10 mouse cellular contexts compared by ENCODE assay signal in the genomic region with DNA sequence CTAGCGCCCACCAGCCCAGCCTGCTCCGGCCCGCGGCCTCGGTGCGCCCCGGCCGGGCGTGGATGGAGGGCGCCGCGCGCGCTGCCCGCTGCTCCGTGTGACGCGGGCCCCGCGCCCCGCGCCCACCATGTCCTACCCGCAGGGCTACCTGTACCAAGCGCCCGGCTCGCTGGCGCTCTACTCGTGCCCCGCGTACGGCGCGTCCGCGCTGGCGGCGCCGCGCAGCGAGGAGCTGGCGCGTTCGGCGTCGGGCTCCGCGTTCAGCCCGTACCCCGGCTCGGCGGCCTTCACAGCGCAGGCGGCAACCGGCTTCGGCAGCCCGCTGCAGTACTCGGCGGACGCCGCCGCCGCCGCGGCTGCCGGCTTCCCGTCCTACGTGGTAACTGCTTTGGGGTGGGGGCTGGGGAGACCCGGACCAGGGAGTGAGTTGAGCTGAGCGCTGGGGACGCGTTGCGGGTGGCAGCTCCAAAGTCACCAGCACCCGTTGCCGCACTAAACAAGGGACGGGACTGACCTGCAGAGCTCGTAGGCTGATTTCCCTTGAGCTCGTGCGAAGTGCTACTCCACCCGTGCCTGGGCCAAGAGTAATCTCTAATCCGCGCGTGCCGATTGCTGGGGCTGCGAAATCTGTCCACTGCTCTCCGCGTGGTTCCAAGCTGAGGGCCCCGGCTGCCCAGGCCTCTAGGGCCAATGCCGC. TPM values are rescaled to one million over a fixed set of nuclear protein-coding genes. Genes with fewer than 3 reads are reported as not detected.
DNase-seq lines count a peak whose midpoint lies in the region; ATAC-seq and TF ChIP-seq lines count a peak whose summit lies in the region.
"Had no signal": no experiment of that assay in that cellular context is flagged by ENCODE, and none has a peak within 500 bp of the region (broad histone marks: within the 10 kb centered on the region; RNA-seq: fewer than 3 reads in every experiment).

No protein-coding gene starts in this region.

- no peak overlapping the region for H3K27ac ChIP-seq in bone marrow macrophage, adult 2 months (ENCODE audit: insufficient read depth, low read depth, low read length)
- H3K27ac ChIP-seq in heart, postnatal 0 days (ENCODE audit: low read depth): peak overlapping the region; percentile 71
- no peak overlapping the region for H3K27ac ChIP-seq in liver, embryonic 14.5 days

- peak; percentile 25 for ATAC-seq in heart, postnatal 0 days (ENCODE audit: insufficient read depth, low read depth)
- ATAC-seq in liver, embryonic 14.5 days (ENCODE audit: insufficient read depth): peak; percentile 35; the same call in 1 of the 2 replicates

- peak overlapping the region; percentile 69 for H3K4me2 ChIP-seq in heart, postnatal 0 days (ENCODE audit: low read depth, low read length)
- peak overlapping the region; percentile 54 for H3K4me2 ChIP-seq in liver, embryonic 14.5 days (ENCODE audit: low read depth)

- peak overlapping the region; percentile 48 for H3K4me3 ChIP-seq in bone marrow macrophage, adult 2 months (ENCODE audit: insufficient read depth, low read length)
- peak overlapping the region; percentile 51 for H3K4me3 ChIP-seq in heart, postnatal 0 days (ENCODE audit: low read depth, low read length)
- peak overlapping the region; percentile 2 to 42; a peak in 2 of 4 replicates for H3K4me3 ChIP-seq in liver, embryonic 14.5 days (ENCODE audit: insufficient read depth in 1 of 2, low read depth in 2 of 2, low read length in 2 of 2)

- WGBS in heart, postnatal 0 days: 2% methylated on average over 80 of the region's 88 CpGs
- under 1% methylated on average over 81 of the region's 88 CpGs for WGBS in liver, embryonic 14.5 days (ENCODE audit: insufficient replicate concordance)

- no peaks in the 10 kb centered on the region for H3K36me3 ChIP-seq in heart, postnatal 0 days (replicated peaks; ENCODE audit: control insufficient read depth, insufficient read depth, low read length)
- H3K36me3 ChIP-seq in liver, embryonic 14.5 days (replicated peaks; ENCODE audit: control insufficient read depth, insufficient read depth, low read depth): no peaks in the 10 kb centered on the region

- peak overlapping the region; percentile 54 for H3K9ac ChIP-seq in heart, postnatal 0 days (replicated peaks; ENCODE audit: low read depth, low read length)
- no peak overlapping the region for H3K9ac ChIP-seq in liver, embryonic 14.5 days (replicated peaks)

- peaks cover 98% of the 10 kb centered on the region for H3K27me3 ChIP-seq in heart, postnatal 0 days (ENCODE audit: control insufficient read depth, insufficient read depth, low read length)
- H3K27me3 ChIP-seq in liver, embryonic 14.5 days (ENCODE audit: control insufficient read depth, insufficient read depth, low read length): peaks cover 95% of the 10 kb centered on the region
- H3K27me3 ChIP-seq: CH12.LX had no signal

- no peaks in the 10 kb centered on the region for H3K4me1 ChIP-seq in bone marrow macrophage, adult 2 months (ENCODE audit: control insufficient read depth, insufficient read depth, low read length)
- peaks cover 7% of the 10 kb centered on the region for H3K4me1 ChIP-seq in heart, postnatal 0 days (ENCODE audit: control insufficient read depth, insufficient read depth)
- no peaks in the 10 kb centered on the region for H3K4me1 ChIP-seq in liver, embryonic 14.5 days (replicated peaks; ENCODE audit: control insufficient read depth in 2 of 2, insufficient read depth in 2 of 2, low read length in 1 of 2)

- no peaks in the 10 kb centered on the region for H3K9me3 ChIP-seq in heart, postnatal 0 days (replicated peaks; ENCODE audit: control insufficient read depth, low read length)
- no peaks in the 10 kb centered on the region for H3K9me3 ChIP-seq in liver, embryonic 14.5 days (ENCODE audit: control insufficient read depth, low read length)

- TF ChIP-seq CTCF in bone marrow macrophage, adult 2 months (IDR thresholded peaks at IDR 0.05; ENCODE audit: low read depth, low read length): no peak
- TF ChIP-seq CTCF in heart, postnatal 0 days (IDR thresholded peaks at IDR 0.05; ENCODE audit: low read depth): no peak
- no peak for TF ChIP-seq CTCF in liver, embryonic 14.5 days (IDR thresholded peaks at IDR 0.05; ENCODE audit: low read depth)

- TF ChIP-seq POLR2A in bone marrow macrophage, adult 2 months (IDR thresholded peaks at IDR 0.05; ENCODE audit: borderline replicate concordance, low read depth, low read length): no peak

- TF ChIP-seq EP300 in heart, postnatal 0 days (IDR thresholded peaks at IDR 0.05; ENCODE audit: low read depth): no peak
- no peak for TF ChIP-seq EP300 in liver, embryonic 14.5 days (IDR thresholded peaks at IDR 0.05; ENCODE audit: low read depth)

- DNase-seq in cerebellum, postnatal 4 days (ENCODE audit: low spot score in 2 of 2): peak; percentile 26 to 56
- DNase-seq in cerebellum, adult 8-10 months: no peak
- DNase-seq in heart, postnatal 0 days (ENCODE audit: low spot score): no peak
- DNase-seq in liver, embryonic 14.5 days (ENCODE audit: low read depth in 3 of 3, low spot score in 3 of 3): no peak
- no peak for DNase-seq in B cell, adult 2 months
- DNase-seq in adrenal gland, adult 18-20 months (ENCODE audit: low spot score in 2 of 2): no peak
- no peak for DNase-seq in urinary bladder, postnatal 36 days (ENCODE audit: low spot score in 2 of 2)

RNA-seq across cellular contexts. Expression of a gene that starts 0.5 kb away (rescaled TPM):
- not detected in 2 replicates for polyA plus RNA-seq in bone marrow macrophage, adult 2 months (2012; ENCODE audit: insufficient read depth, insufficient read length, missing spikeins)
- 14.0 and 18.7 TPM in 2 replicates for total RNA-seq in heart, postnatal 0 days (2014; rRNA removed; ENCODE audit: low replicate concordance)
- polyA plus RNA-seq in heart, postnatal 0 days (2015; fragmentation: Nextera tagmentation; extraction: Ambion mirVana): 5.3 and 6.7 TPM in 2 replicates
- polyA plus RNA-seq in liver, embryonic 14.5 days (2012; rRNA removed): 0.02 and 0.09 TPM in 2 replicates
- polyA plus RNA-seq in liver, embryonic 14.5 days (2014; fragmentation: Nextera tagmentation; extraction: Ambion mirVana): not detected in 2 replicates
- total RNA-seq in adrenal gland, adult 18-20 months (2021): under 1 TPM; 0.27 to 0.32 TPM
- total RNA-seq: CH12.LX; hematopoietic stem cell, adult 5-6 weeks had no signal

Comparison
In these comparisons a context has a peak if more than half of its experiments do, and no peak if none do; other contexts are left out.
1. DNase-seq: peak in cerebellum, postnatal 4 days (2 of 2); none in cerebellum, adult 8-10 months (single experiment), heart, postnatal 0 days (single experiment), liver, embryonic 14.5 days (0 of 3), B cell, adult 2 months (0 of 2), adrenal gland, adult 18-20 months (0 of 2) and urinary bladder, postnatal 36 days (0 of 2).
2. Peak in every context shown above with its lines, with median percentiles within 50 percentile points of each other: H3K4me3 ChIP-seq.